Mouse (Mus musculus) brain, embryonic 18.5 days (tissue): Measurements from ENCODE around the gene Usp36.

Experiments used
- DNase-seq: peaks from one replicate; pipeline ENCODE4 v3.0.0-alpha.2; 2012; ENCODE audit warnings: low read depth, low spot score

The Usp36 gene

DNA sequence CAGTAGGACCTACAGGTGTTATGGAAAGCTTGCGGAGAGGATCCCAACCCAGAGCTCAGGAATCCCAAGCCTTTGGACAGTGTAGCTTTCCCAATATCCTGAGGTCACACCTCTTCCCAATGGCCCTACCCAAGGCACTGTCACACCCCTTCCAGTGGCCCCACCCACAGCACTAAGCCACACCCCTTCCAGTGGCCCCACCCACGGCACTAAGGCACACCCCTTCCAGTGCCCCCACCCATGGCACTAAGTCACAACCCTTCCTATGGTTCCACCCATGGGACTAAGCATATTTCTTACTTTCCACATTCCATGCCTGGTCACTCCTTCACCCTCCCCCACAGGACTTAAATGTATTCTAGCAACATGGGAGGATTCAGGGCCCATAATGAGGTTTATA, 8.8 kb upstream of the Usp36 start:
- DNase-seq: no peak

- no peak for DNase-seq
Observed at GRCm38 (mm10) chr11:118297967-118298366, 7.9 kb upstream of the Usp36 start.

DNA sequence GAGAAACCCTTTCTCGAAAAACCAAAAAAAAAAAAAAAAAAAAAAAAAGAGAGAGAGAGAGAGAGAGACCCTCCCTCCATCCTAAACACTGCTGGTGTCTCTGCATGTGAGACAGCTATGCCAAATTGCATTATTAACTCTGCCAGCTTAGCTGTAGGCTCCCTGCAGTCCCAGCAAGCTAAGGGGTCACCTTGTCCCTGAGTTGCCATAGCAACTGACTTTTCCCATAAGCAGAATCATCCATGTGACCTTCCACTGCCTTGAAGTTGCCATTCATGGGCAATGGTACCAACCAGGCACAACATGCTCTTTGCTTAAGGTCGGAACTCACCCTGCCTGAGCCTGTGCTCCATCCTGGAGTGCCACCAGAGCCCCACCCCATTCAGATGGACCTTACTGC, 5.0 kb upstream of the Usp36 start:
- no peak for DNase-seq

- DNase-seq: no peak
Observed at GRCm38 (mm10) chr11:118292671-118293070, 2.6 kb upstream of the Usp36 start.

DNA sequence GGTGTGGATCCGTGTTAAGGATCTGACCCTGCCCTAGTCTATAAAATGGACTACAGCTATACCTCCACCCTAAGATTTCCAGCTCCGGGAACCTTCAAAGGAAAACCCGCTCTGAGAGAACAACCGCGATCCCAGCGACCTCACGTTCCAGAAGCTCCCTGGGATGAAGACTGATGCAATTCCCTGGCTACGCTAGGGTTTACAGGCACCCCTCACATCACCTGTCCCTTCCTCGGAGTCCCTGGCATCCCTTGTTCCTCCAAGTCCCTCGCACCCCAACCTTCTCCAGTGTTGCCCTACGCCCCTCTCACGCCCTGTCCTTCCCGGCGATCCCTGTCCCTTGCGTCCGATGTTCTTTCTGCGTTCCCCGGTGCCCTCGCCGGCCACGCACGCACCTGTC, 482 bp downstream of the Usp36 start:
- DNase-seq: no peak

GRCm38 (mm10) chr11:118289037-118289511, 970 bp downstream of the Usp36 start:
- DNase-seq: no peak

DNA sequence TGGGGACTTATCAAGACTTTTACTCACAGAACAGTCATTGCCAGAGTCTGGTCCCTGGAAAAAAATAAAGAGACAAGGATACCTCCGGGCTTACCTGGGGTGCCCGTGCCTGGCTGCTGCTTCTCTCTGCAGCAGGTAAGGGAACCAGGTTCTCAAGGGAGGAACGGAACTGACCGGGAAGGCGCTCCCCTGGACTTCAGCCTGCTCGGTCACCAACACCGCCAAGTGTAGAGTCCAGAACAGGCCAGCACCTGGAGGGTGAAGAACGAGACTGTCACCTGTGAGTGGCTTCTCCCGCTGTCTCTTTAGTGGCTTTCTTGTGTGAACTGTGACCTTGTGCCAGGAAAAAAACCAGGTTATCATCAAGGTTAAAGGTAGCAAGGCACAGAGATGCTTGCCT, 2.5 kb downstream of the Usp36 start:
- DNase-seq: no peak

DNA sequence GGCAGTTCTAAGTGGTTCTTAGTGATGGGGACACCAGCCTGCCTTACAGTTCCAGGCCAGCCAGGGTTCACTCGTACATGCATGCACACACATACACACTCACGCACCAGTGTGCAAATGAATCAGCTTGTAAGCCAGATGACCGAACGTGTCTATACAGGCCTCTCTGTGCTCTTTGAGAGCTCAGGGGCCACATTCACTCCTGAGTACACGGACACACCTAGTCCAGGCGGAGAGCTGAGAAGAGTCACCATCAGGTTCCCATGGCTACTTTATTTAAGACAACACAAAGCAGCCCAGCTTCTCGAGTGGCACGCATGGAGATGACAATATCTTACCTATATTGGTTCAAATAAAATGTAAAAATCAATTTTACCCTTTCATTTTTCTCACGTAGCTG, 3.6 kb downstream of the Usp36 start:
- DNase-seq: no peak

GRCm38 (mm10) chr11:118285791-118286190, 4.3 kb downstream of the Usp36 start:
- no peak for DNase-seq

GRCm38 (mm10) chr11:118280218-118280617, 9.8 kb downstream of the Usp36 start:
- no peak for DNase-seq

GRCm38 (mm10) chr11:118276328-118276727, 13.7 kb downstream of the Usp36 start:
- DNase-seq: no peak

DNA sequence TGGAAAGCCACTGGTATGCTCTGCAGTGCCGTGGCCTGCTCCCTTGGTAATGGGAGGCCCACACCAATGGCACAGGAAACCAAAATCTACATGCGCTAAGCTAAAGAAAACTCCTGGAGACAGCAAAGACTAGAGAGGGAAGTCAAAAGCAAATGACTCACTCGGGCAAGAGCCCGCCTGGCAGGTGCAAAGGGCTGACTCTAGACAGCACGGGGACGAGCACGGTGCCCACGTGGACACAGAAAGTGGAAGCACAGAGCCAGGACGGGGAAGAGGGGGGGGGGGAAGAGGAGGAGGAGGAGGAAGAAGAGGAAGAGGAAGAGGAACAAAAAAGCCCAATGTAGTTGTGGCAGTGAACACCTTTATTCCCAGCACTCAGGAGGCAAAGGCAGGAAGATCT, 15.0 kb downstream of the Usp36 start:
- DNase-seq: no peak

DNA sequence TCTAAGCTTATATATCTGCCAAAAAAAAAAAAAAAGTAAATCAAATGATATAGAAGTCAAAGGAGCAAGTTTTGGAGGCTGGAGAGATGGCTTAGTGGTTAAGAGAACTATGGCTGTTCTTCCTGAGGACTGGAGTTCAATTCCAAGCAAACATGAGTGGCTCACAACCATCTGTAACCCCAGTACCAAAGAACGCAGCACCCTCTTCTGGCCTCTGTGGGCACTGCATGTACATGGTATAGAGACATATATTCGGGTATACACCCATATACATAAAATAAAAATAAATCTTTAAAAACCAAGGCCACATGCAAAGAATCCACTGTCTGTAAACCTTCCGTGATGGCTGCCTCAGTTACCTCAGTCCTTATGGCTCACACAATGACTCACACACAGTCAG, 20.2 kb downstream of the Usp36 start:
- no peak for DNase-seq

GRCm38 (mm10) chr11:118266666-118267046, 23.4 kb downstream of the Usp36 start:
- DNase-seq: no peak

GRCm38 (mm10) chr11:118266044-118266665, 23.9 kb downstream of the Usp36 start:
- DNase-seq: no peak

DNA sequence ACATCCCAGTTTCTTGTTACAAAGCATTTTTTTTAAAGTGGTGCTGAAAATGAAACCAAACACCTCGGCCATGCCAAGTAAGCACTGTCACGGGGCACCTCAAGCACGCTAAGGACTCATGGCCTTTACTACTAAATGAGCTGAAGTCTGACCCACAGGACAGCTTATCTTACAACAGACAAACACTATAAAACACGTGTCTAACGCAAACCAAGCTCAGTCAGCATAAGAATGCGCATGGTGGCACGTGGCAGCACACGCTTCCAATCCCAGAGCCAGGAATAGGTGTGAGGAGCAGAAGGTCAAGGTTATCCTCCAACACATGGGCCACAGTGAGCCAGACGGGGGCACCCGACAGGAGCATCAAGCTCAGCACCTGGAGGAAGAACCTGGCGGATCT, 24.4 kb downstream of the Usp36 start:
- DNase-seq: no peak

DNA sequence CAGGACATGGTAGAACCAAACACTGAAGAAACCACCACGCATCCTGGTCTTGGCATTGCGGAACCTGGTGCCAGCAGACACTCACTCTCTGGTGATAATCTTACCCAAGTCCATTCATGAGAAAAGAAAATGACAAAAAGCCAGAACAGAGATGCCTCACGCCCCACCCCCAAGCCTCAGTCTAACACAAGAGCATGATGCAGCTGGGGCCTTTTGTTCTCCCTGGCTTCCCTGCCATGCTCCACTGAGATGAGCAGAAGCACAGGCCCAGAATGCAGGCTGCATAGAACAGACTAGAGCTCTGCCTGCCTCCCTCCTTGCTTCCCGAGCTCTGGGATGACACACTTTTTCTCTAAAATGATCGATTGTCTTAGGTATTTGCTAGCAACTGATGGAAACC, 26.9 kb downstream of the Usp36 start:
- DNase-seq: no peak

GRCm38 (mm10) chr11:118260081-118260480, 30.0 kb downstream of the Usp36 start:
- DNase-seq: no peak

GRCm38 (mm10) chr11:118259580-118259979, 30.5 kb downstream of the Usp36 start:
- no peak for DNase-seq

DNA sequence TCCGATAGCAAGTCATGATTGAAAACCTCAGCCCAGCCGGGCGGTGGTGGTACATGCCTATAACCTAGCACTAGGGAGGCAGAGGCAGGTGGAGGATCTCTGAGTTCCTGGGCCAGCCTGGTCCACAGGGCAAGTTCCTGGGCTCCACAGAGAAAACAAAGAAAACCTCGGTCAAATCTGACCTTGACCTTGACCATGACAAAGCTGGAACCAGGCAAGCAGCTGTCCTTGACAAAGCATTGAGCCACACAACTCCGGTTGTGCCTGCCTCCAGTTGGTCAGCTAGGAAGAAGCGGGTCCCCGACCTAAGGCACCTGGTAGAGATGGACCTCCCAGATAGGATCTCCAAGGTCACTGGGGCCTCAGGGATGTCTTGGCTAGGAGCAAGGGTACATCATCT, 33.7 kb downstream of the Usp36 start:
- DNase-seq: no peak

GRCm38 (mm10) chr11:118254159-118254951, 35.7 kb downstream of the Usp36 start:
- peak; percentile 26 for DNase-seq

- no peak for DNase-seq
Observed at GRCm38 (mm10) chr11:118253447-118254158, 36.4 kb downstream of the Usp36 start.

DNA sequence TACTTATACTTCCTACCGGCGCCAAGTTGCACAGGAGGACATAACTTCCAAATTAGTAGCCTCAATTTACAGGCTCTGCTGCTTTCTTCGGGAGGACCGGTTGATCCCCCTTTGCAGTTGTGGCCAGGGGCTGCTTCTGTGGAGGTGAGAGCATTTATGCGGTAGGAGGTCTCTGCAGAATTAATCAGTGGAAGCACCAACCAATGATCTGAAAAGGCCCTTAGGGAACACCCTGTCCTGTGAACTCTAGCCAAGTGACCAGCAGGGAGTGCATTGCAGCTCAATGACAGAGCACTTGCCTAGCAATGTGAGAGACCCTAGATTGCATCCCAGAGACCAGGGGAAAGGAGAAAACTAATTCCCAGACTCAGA, 41.0 kb downstream of the Usp36 start:
- DNase-seq: no peak
